Mouse (Mus musculus) layer of hippocampus, adult 2 months (tissue): ENCODE measurements at regions not wholly inside any gene's neighbourhood (a gene's known extent, or its start where the extent isn't known, plus 50 kb on each side); places are given as distances from the start of the nearest gene placed in this dataset.

ENCODE experiments used
- DNase-seq, 2 experiments: peaks; one replicate each; pipeline ENCODE4 v3.0.0; 2022; ENCODE audit warnings: low spot score in 2 of 2
- H3K27ac ChIP-seq: fragments of 200-600 bp; 2 replicates; pipeline ENCODE4 v1.8.1; 2022
- H3K4me3 ChIP-seq: fragments of 200-600 bp; 2 replicates; pipeline ENCODE4 v1.8.1; 2022; ENCODE audit warnings: mild to moderate bottlenecking
- CTCF ChIP-seq: fragments of 200-600 bp; conservative IDR thresholded peaks from 2 replicates; pipeline ENCODE4 v1.8.1; 2022; ENCODE audit warnings: antibody characterized with exemption, mild to moderate bottlenecking, moderate library complexity

GRCm38 (mm10) chr11:63665268-63665934 lies 256.7 kb downstream of the Hs3st3b1 start:
- no peak for DNase-seq
- TF ChIP-seq CTCF, result no peak
- Histone ChIP-seq H3K4me3 (no peak overlapping the region), H3K27ac (no peak overlapping the region)

GRCm38 (mm10) chr11:63670477-63670876 lies 251.6 kb downstream of the Hs3st3b1 start:
- TF ChIP-seq CTCF, result no peak
- DNase-seq, result no peak
- Histone ChIP-seq H3K4me3 (no peak overlapping the region), H3K27ac (no peak overlapping the region)

GRCm38 (mm10) chr11:63671816-63672215 lies 250.3 kb downstream of the Hs3st3b1 start:
- Histone ChIP-seq H3K27ac (no peak overlapping the region), H3K4me3 (no peak overlapping the region)
- no peak for DNase-seq
- TF ChIP-seq CTCF, result no peak

DNA sequence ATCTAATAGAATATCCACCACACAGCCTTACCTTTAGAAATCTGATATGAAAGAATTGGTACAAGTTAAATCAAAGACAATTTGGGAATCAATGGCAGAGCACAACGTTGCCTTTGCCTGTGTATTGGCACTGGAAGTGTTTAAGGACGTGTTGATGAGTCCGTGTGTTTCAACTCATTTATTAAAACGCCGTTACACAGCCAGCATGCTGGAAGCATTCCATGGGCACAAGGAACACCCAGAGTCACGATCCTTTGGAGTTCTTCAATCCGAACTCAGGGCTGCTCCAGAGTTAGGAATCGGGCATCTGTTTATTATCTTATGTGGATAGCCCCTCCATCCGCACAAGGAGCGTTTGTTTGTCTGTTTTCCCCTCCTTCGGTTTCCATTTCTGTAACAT lies 244.2 kb downstream of the Hs3st3b1 start:
- H3K4me3 ChIP-seq, result no peak overlapping the region
- no peak overlapping the region for H3K27ac ChIP-seq
- no peak for DNase-seq
- no peak for TF ChIP-seq CTCF

- DNase-seq, result no peak
- no peak for TF ChIP-seq CTCF
- no peak overlapping the region for H3K27ac ChIP-seq
- H3K4me3 ChIP-seq, result no peak overlapping the region
These were observed 243.6 kb downstream of the Hs3st3b1 start for GRCm38 (mm10) chr11:63678382-63678905.

- Histone ChIP-seq H3K27ac (no peak overlapping the region), H3K4me3 (no peak overlapping the region)
- DNase-seq, result no peak
- TF ChIP-seq CTCF, result no peak
These were observed 242.6 kb downstream of the Hs3st3b1 start for GRCm38 (mm10) chr11:63679491-63679890.

DNA sequence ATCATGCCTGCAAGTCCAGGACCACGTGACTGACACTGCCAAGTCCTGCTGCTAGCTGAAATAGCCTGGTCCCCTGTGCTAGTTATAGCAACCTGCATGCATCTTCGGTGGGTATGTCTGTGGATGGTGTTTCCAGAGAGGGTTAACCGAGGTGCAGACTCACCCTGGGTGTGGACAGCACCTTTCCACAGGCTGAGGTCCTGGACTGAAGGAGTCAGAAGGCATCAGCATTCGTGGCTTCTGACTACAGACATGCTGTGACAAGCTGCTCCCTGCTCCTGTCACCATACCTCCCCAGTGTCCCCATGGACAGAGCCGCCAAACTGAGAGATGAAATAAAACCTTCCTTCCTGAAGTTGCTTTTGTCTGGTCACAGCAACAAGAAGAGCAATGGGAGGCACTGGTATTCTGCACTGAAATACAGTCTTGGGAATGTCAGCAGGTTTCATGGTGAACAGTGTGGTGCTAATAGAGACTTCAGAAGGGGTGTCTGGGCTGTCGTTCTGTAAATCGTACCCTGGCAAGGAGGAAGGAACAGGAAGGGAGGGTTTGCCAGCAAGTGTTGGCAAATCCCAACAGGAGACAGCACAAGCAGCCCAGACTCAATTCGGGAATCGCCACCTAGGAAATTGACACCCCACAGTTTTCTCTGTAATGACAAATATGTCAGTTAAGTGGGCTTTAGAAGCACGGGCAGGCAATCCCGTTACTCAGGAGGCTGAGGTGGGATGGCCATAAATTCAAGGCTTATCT lies 237.7 kb downstream of the Hs3st3b1 start:
- no peak overlapping the region for H3K27ac ChIP-seq
- TF ChIP-seq CTCF, result no peak
- no peak overlapping the region for H3K4me3 ChIP-seq
- DNase-seq, result no peak

- Histone ChIP-seq H3K4me3 (no peak overlapping the region), H3K27ac (no peak overlapping the region)
- peak; percentile 73 for TF ChIP-seq CTCF
- DNase-seq, result no peak
These were observed 231.0 kb downstream of the Hs3st3b1 start for GRCm38 (mm10) chr11:63691041-63691440.

GRCm38 (mm10) chr11:63704995-63705580 lies 217.0 kb downstream of the Hs3st3b1 start:
- Histone ChIP-seq H3K27ac (no peak overlapping the region), H3K4me3 (no peak overlapping the region)
- TF ChIP-seq CTCF, result no peak
- no peak for DNase-seq

DNA sequence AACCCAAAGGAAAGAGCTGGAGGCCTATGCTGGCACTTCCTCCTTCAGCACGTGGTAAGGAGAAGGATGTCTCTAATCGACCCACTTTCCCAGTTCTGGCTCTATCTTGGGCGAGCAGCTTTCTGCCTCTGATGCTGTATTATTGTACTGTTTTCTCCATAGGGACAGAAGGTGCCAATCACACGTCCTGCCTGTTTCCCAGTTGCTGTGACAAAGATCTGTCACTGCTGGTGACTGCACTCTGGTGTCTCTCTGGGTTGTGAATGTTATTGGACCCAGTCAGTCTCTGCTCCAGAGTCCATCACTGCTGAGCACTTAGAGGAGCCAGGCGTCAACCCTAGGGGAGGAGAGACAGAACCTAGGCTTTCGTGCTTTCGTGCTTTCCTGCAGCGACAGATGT lies 216.0 kb downstream of the Hs3st3b1 start:
- no peak for DNase-seq
- H3K27ac ChIP-seq, result no peak overlapping the region
- no peak overlapping the region for H3K4me3 ChIP-seq
- TF ChIP-seq CTCF, result no peak

DNA sequence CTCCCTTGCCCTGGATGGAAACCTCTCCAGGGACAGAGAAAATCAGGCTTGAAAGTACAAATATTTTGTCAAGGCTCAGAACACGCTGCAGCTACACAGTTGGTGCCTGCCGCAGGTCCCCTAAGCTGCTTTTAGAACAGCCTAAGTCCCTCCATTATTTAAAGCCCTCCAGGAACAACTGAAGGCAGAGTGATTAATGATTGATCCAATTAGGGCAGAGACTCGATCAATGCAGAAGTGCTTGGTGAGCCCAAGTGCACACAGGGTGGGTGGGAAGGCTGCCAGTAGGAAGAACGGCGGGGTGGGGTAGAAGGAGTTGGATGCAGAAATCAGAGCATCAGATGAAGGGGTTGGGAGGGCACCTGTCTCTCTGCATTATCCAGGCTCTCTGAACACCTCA lies 215.0 kb downstream of the Hs3st3b1 start:
- TF ChIP-seq CTCF, result no peak
- Histone ChIP-seq H3K27ac (no peak overlapping the region), H3K4me3 (no peak overlapping the region)
- DNase-seq, result no peak

DNA sequence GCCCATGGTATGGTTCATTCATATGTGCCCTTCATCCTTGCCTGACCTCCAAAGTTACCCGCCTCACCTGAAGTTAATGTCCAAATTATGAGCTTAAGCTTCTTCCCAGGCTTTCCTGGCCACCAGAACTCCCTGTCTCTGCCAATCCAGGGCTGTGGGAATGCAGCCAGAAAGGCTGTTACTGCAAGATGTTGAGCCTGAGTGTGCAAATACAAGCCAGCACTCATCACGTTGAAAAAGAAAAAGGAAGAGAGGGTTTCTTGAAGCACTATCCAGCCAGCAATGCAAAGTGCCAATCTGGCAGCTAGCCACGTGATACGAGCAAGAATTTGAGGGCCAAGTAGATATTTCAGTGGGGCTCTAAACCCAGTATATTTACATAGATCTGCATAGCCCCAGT lies 213.7 kb downstream of the Hs3st3b1 start:
- no peak for TF ChIP-seq CTCF
- peak; percentile 24 to 38 for DNase-seq
- Histone ChIP-seq H3K27ac (no peak overlapping the region), H3K4me3 (no peak overlapping the region)

DNA sequence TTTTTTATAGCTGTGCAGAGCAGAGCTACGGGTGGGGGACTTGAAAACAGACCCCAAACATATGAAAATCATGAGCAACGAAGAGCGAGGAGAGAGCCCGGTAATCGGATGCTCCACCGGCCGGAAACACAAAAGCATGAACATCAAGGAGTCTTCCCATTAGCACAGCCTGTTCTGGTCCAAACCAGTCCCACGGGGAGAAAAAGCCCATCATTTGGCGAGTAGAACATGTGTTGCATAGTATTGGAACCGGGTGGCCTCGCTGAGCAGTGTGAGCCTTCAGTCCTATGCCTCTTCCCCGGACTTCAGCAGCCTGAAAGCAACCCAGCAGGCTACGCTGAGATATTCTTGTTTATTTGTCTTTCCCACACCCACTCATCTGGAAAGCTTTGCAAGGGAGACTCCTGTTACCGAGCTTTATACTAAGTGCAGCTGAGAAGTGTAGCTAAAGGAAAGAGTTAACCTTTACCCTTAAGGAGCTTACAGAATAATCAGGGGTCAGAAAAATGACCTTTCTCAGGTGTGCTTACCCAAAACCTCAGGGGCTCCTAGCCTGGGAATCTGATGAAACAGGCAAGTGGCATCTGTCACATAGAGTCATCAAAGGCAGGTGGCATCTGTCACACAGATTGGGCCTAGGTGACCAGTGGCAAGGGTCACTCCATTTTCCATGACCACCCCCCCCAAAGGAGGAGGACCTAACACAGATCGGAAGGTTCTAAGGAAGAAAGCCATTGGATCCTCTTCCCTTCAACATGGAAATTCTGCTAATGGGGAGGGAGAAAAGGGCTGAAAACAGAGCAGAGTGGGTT lies 209.8 kb downstream of the Hs3st3b1 start:
- no peak for DNase-seq
- peak overlapping the region; percentile 28; the same call in 1 of the 2 replicates for H3K4me3 ChIP-seq
- TF ChIP-seq CTCF, result no peak
- no peak overlapping the region for H3K27ac ChIP-seq
